8 mouse cellular contexts compared by ENCODE assay signal in genomic region chr14:62555309-62555829, GRCm38 (mm10). TPM values are rescaled to one million over a fixed set of nuclear protein-coding genes. Genes with fewer than 3 reads are reported as not detected.
A peak's percentile ranks its signal among the peaks of the same experiment; 100 is the strongest.
DNase-seq lines count a peak whose midpoint lies in the region; ATAC-seq and TF ChIP-seq lines count a peak whose summit lies in the region.

Fam124a (plus strand) TSS chr14:62555737.

- H3K9me3 ChIP-seq in hindbrain, postnatal 0 days (ENCODE audit: low read length): no peaks in the 10 kb centered on the region

- peak within 1 kb of the TSS; percentile 66 for H3K4me3 ChIP-seq in cortical plate, adult 2 months (ENCODE audit: insufficient read depth, low read length)
- H3K4me3 ChIP-seq in hindbrain, postnatal 0 days (ENCODE audit: low read length): peak within 1 kb of the TSS; percentile 80
- peak within 1 kb of the TSS; percentile 83 for H3K4me3 ChIP-seq in left cerebral cortex, adult 2 months

- no peaks in the 10 kb centered on the region for H3K36me3 ChIP-seq in hindbrain, postnatal 0 days (ENCODE audit: insufficient read depth, low read length)

- H3K27ac ChIP-seq in cortical plate, adult 2 months (ENCODE audit: insufficient read depth, low read length): no peak within 1 kb of the TSS
- peak within 1 kb of the TSS; percentile 69 for H3K27ac ChIP-seq in hindbrain, postnatal 0 days
- peak within 1 kb of the TSS; percentile 69 for H3K27ac ChIP-seq in left cerebral cortex, adult 2 months

- ATAC-seq in hindbrain, postnatal 0 days: peak; percentile 95

- peak within 1 kb of the TSS; percentile 87 for H3K4me2 ChIP-seq in hindbrain, postnatal 0 days (ENCODE audit: low read depth, low read length)

- under 1% methylated on average over 51 of the region's 51 CpGs for WGBS in hindbrain, postnatal 0 days

- DNase-seq in adrenal gland, adult 8-10 months: peak; percentile 47
- peak; percentile 64 for DNase-seq in gastrocnemius, postnatal 14 days
- DNase-seq in hindbrain, postnatal 0 days (ENCODE audit: low spot score): peak; percentile 95
- DNase-seq in left cerebral cortex, adult 2 months (ENCODE audit: extremely low spot score in 1 of 2, low spot score in 2 of 2): peak; percentile 82 to 83
- DNase-seq in lung, postnatal 36 days: peak; percentile 76
- peak; percentile 84 for DNase-seq in right cerebral cortex, adult 18-20 months
- DNase-seq in urinary bladder, postnatal 25 days (ENCODE audit: low spot score): peak; percentile 59

- no peak for TF ChIP-seq POLR2A in cortical plate, adult 2 months (IDR thresholded peaks at IDR 0.05; ENCODE audit: extremely low read depth, insufficient read depth, low read length)

- H3K27me3 ChIP-seq in hindbrain, postnatal 0 days (ENCODE audit: insufficient read depth, low read length): no peaks in the 10 kb centered on the region

- peak within 1 kb of the TSS; percentile 78 for H3K9ac ChIP-seq in hindbrain, postnatal 0 days (replicated peaks; ENCODE audit: low read length)

- peaks cover 6% of the 10 kb centered on the region for H3K4me1 ChIP-seq in cortical plate, adult 2 months (ENCODE audit: control insufficient read depth, insufficient read depth, low read length)
- peaks cover 24% of the 10 kb centered on the region for H3K4me1 ChIP-seq in hindbrain, postnatal 0 days (ENCODE audit: insufficient read depth, low read length)

- intact Hi-C loops in gastrocnemius, postnatal 14 days (cut with DNase I; ENCODE audit: low total_unique reads): no loop called here
- intact Hi-C loops in left cerebral cortex, adult 2 months (cut with DNase I): loop anchor here (2.0 to 5.0 kb wide), 3 partner anchors 51 to 207 kb away; partner anchors contain the start of gene Ints6

- no peak for TF ChIP-seq CTCF in cortical plate, adult 2 months (IDR thresholded peaks at IDR 0.05; ENCODE audit: extremely low read depth, insufficient read depth, low read length)
- no peak for TF ChIP-seq CTCF in hindbrain, postnatal 0 days (IDR thresholded peaks at IDR 0.05; ENCODE audit: low read depth)
- peak; percentile 54 for TF ChIP-seq CTCF in left cerebral cortex, adult 2 months (IDR thresholded peaks at IDR 0.05)

RNA-seq across cellular contexts. Expression of gene Fam124a, which starts in this region (rescaled TPM):
- total RNA-seq in adrenal gland, adult 8-10 months (2022): 1 to 10 TPM; 1.3 to 3.3 (median 1.8) TPM
- 25.9 and 26.4 TPM in 2 replicates for polyA plus RNA-seq in cortical plate, adult 2 months (2012; rRNA removed)
- total RNA-seq in gastrocnemius, postnatal 14 days (2021): 1 to 10 TPM; 2.7 to 2.9 TPM
- total RNA-seq in hindbrain, postnatal 0 days (2014; rRNA removed): 31.3 and 40.8 TPM in 2 replicates
- polyA plus RNA-seq in hindbrain, postnatal 0 days (2015; fragmentation: Nextera tagmentation; extraction: Ambion mirVana): 37.5 and 41.2 TPM in 2 replicates
- total RNA-seq in left cerebral cortex, adult 2 months (2021): 10 to 100 TPM; 22.8 to 25.6 TPM
